In genomic region chr2:109743208-109743960, GRCm38 (mm10) we compare ENCODE assay signal across 12 mouse cellular contexts.
DNase-seq lines count a peak whose midpoint lies in the region; ATAC-seq lines count a peak whose summit lies in the region.
"Had no signal": no experiment of that assay in that cellular context is flagged by ENCODE, and none has a peak within 500 bp of the region (broad histone marks: within the 10 kb centered on the region; RNA-seq: fewer than 3 reads in every experiment).

No protein-coding gene starts in this region.

- no peaks in the 10 kb centered on the region for H3K27me3 ChIP-seq in hindbrain, embryonic 13.5 days
- no peaks in the 10 kb centered on the region for H3K27me3 ChIP-seq in midbrain, embryonic 12.5 days

- no peak overlapping the region for H3K4me2 ChIP-seq in hindbrain, embryonic 13.5 days
- H3K4me2 ChIP-seq in midbrain, embryonic 12.5 days (replicated peaks), result no peak overlapping the region

- H3K9ac ChIP-seq in hindbrain, embryonic 13.5 days, result no peak overlapping the region
- no peak overlapping the region for H3K9ac ChIP-seq in midbrain, embryonic 12.5 days (replicated peaks)

- peak; percentile 96 for DNase-seq in Muller cell, postnatal 12 days (ENCODE audit: inconsistent ontology term)
- peak; percentile 49 for DNase-seq in embryo, embryonic 11 days
- no peak for DNase-seq in adrenal gland, postnatal 36 days
- no peak for DNase-seq in right cerebral cortex, adult 18-20 months
- DNase-seq in urinary bladder, postnatal 36 days (ENCODE audit: low spot score in 2 of 2), result no peak
- no peak for DNase-seq in adrenal gland, adult 2 months
- DNase-seq: gastrocnemius, postnatal 14 days; heart, postnatal 36 days; kidney, postnatal 10 days; spleen, adult 18-20 months had no signal

- 44% methylated on average over 3 of the region's 3 CpGs for WGBS in hindbrain, embryonic 13.5 days
- WGBS in midbrain, embryonic 12.5 days, result 54% methylated on average over 3 of the region's 3 CpGs

- peak; percentile 72 for ATAC-seq in hindbrain, embryonic 13.5 days (ENCODE audit: low FRiP score)
- peak; percentile 74 for ATAC-seq in midbrain, embryonic 12.5 days (ENCODE audit: low FRiP score, low read depth)

- no peak overlapping the region for H3K4me3 ChIP-seq in hindbrain, embryonic 13.5 days
- H3K4me3 ChIP-seq in midbrain, embryonic 12.5 days, result no peak overlapping the region

- H3K4me1 ChIP-seq in hindbrain, embryonic 13.5 days (replicated peaks), result peaks cover 11% of the 10 kb centered on the region; the same call in 1 of the 2 replicates
- peaks cover 7% of the 10 kb centered on the region for H3K4me1 ChIP-seq in midbrain, embryonic 12.5 days

- no peaks in the 10 kb centered on the region for H3K9me3 ChIP-seq in hindbrain, embryonic 13.5 days
- H3K9me3 ChIP-seq in midbrain, embryonic 12.5 days, result no peaks in the 10 kb centered on the region

- H3K27ac ChIP-seq in hindbrain, embryonic 13.5 days, result no peak overlapping the region
- no peak overlapping the region for H3K27ac ChIP-seq in midbrain, embryonic 12.5 days (replicated peaks)

- H3K36me3 ChIP-seq in hindbrain, embryonic 13.5 days, result no peaks in the 10 kb centered on the region
- no peaks in the 10 kb centered on the region for H3K36me3 ChIP-seq in midbrain, embryonic 12.5 days

Comparison
In these comparisons a context has a peak if more than half of its experiments do, and no peak if none do; other contexts are left out.
1. DNase-seq: peak in Muller cell, postnatal 12 days (single experiment) and embryo, embryonic 11 days (single experiment); none in adrenal gland, postnatal 36 days (0 of 2), right cerebral cortex, adult 18-20 months (single experiment), urinary bladder, postnatal 36 days (0 of 2) and adrenal gland, adult 2 months (single experiment).